ENCODE assay signal across 8 mouse cellular contexts in the genomic region with DNA sequence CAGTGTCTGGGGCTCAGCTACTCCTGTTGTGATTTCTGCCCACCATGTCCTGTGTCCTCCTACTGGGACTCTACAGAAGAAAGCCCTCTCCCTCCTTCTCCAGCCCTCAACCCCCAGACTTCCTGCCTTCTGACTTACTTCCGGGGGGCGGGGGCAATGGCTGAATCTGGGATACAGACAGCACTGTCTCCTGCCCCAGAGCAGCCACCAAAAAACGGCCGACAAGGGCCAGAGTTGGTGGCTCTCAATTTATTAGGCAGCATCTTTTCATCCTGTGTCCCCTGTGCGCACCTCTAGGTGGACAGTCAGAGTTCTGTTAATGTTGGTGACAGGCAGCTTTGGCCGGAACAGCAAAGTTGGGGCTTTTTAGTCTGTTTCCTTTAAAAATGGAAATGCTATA.
DNase-seq lines count a peak whose midpoint lies in the region; ATAC-seq and TF ChIP-seq lines count a peak whose summit lies in the region.

No protein-coding gene starts in this region.

- WGBS in heart, embryonic 10.5 days, result 14% methylated on average over 6 of the region's 6 CpGs
- 5% methylated on average over 6 of the region's 6 CpGs for WGBS in limb, embryonic 12.5 days
- 11% methylated on average over 6 of the region's 6 CpGs for WGBS in olfactory bulb, adult 2 months

- no peaks in the 10 kb centered on the region for H3K9me3 ChIP-seq in heart, embryonic 10.5 days
- H3K9me3 ChIP-seq in limb, embryonic 12.5 days, result no peaks in the 10 kb centered on the region

- no peaks in the 10 kb centered on the region for H3K36me3 ChIP-seq in heart, embryonic 10.5 days
- no peaks in the 10 kb centered on the region for H3K36me3 ChIP-seq in limb, embryonic 12.5 days

- peak overlapping the region; percentile 65 for H3K9ac ChIP-seq in limb, embryonic 12.5 days (replicated peaks)

- peak overlapping the region; percentile 95 for H3K4me2 ChIP-seq in limb, embryonic 12.5 days

- ATAC-seq in limb, embryonic 12.5 days (ENCODE audit: insufficient number of reproducible peaks, insufficient read depth, low FRiP score, low TSS enrichment, low read depth), result no peak

- peaks cover 20% of the 10 kb centered on the region for H3K4me1 ChIP-seq in heart, embryonic 10.5 days
- H3K4me1 ChIP-seq in limb, embryonic 12.5 days (replicated peaks), result peaks cover 21% of the 10 kb centered on the region
- peaks cover 48% of the 10 kb centered on the region for H3K4me1 ChIP-seq in olfactory bulb, adult 2 months (ENCODE audit: control insufficient read depth, insufficient read depth, low read length)

- TF ChIP-seq CTCF in olfactory bulb, adult 2 months (IDR thresholded peaks at IDR 0.05; ENCODE audit: insufficient read depth, low read depth, low read length), result no peak

- no peak for TF ChIP-seq POLR2A in olfactory bulb, adult 2 months (IDR thresholded peaks at IDR 0.05; ENCODE audit: insufficient read depth, low read depth, low read length)

- H3K4me3 ChIP-seq in heart, embryonic 10.5 days, result peak overlapping the region; percentile 63
- peak overlapping the region; percentile 52 for H3K4me3 ChIP-seq in limb, embryonic 12.5 days (replicated peaks)
- peak overlapping the region; percentile 54 for H3K4me3 ChIP-seq in olfactory bulb, adult 2 months (ENCODE audit: insufficient read depth, low read depth, low read length)

- peak; percentile 57 to 68 for DNase-seq in cerebellum, postnatal 14 days
- DNase-seq in cerebellum, adult 18-20 months, result no peak
- DNase-seq in brain, adult 2 months (ENCODE audit: low read depth, low spot score), result peak; percentile 62
- no peak for DNase-seq in heart, embryonic 10.5 days (ENCODE audit: low spot score)
- DNase-seq in adrenal gland, postnatal 14 days, result no peak
- DNase-seq in yolk sac, embryonic 10.5 days (ENCODE audit: low spot score), result no peak

- peaks cover 46% of the 10 kb centered on the region for H3K27me3 ChIP-seq in heart, embryonic 10.5 days (ENCODE audit: insufficient read depth, poor library complexity, severe bottlenecking)
- H3K27me3 ChIP-seq in limb, embryonic 12.5 days, result peaks cover 14% of the 10 kb centered on the region

- H3K27ac ChIP-seq in heart, embryonic 10.5 days, result peak overlapping the region; percentile 77
- H3K27ac ChIP-seq in limb, embryonic 12.5 days, result 0 out of 2 replicates have a peak overlapping the region, but pooled peaks have one; percentile 20
- H3K27ac ChIP-seq in olfactory bulb, adult 2 months (ENCODE audit: insufficient read depth, low read depth, low read length), result peak overlapping the region; percentile 91

Comparison
In these comparisons a context has a peak if more than half of its experiments do, and no peak if none do; other contexts are left out.
1. DNase-seq: peak in cerebellum, postnatal 14 days (2 of 2) and brain, adult 2 months (single experiment); none in cerebellum, adult 18-20 months (0 of 2), heart, embryonic 10.5 days (single experiment), adrenal gland, postnatal 14 days (single experiment) and yolk sac, embryonic 10.5 days (single experiment).
2. H3K27ac ChIP-seq: peak in every context shown above with its lines; median percentile 91 in olfactory bulb, adult 2 months; 77 in heart, embryonic 10.5 days; 20 in limb, embryonic 12.5 days.
3. Peak in every context shown above with its lines, with median percentiles within 50 percentile points of each other: H3K4me3 ChIP-seq.